Mouse (Mus musculus): ENCODE data around the gene Eif3j1.

GRCm38 (mm10) chr2:122043926-122044325 is 15.6 kb downstream of the Eif3j1 start:
- TF ChIP-seq CTCF (IDR thresholded peaks at IDR 0.05; ENCODE audit: borderline replicate concordance, control insufficient read depth, extremely low read depth, insufficient read depth, low read length, poor library complexity) = no peak
- no peak for TF ChIP-seq POLR2A (IDR thresholded peaks at IDR 0.05; ENCODE audit: control insufficient read depth, extremely low read depth, insufficient read depth, low read length, poor library complexity)
